Mouse (Mus musculus) kidney, postnatal 10 days (tissue): ENCODE results near the gene Ddx49.

ENCODE experiments used
- DNase-seq: peaks from one replicate; pipeline ENCODE4 v3.0.0; 2021; ENCODE audit warnings: mixed read lengths

Ddx49 gene

DNA sequence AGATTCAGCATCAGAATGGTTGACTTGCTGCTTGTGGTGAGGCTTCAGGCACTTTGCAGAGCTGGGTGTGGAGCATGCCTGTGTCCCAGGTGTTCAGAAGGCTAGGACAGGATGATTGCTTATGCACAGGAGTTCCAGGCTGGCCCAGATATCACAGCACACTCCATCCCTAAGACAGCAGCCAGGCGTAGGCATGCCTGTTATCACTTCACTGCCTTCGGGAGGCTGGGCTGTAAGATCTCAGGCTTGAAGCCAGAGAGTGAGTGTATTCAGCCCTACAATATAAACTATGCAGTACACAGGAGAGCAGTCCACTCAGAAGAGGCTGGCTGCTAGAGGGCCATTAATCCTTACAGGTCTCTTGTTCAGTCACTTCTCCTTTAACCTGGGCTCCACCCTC is 43.2 kb downstream of the Ddx49 start:
- DNase-seq: no peak

- no peak for DNase-seq
These were observed 43.7 kb downstream of the Ddx49 start for GRCm38 (mm10) chr8:70258600-70258999.

DNA sequence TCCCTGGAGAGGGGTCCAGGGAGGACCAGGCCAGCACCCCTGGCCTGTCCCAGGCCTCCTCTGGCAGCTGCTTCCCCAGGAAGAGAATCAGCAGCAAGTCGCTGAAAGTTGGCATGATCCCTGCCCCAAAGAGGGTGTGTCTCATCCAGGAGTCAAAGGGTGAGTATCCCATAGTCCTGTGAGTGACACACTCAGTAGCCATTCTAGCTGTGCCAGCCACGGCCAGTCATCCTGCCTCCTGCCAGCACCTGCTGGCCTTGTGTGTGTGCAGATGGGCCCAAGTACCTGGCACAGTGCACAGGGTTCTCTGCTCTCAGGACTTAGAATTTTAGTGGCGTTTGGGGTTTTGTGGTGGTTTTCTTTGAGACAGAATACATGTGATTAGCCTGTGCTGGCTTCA is 44.8 kb downstream of the Ddx49 start:
- no peak for DNase-seq

DNA sequence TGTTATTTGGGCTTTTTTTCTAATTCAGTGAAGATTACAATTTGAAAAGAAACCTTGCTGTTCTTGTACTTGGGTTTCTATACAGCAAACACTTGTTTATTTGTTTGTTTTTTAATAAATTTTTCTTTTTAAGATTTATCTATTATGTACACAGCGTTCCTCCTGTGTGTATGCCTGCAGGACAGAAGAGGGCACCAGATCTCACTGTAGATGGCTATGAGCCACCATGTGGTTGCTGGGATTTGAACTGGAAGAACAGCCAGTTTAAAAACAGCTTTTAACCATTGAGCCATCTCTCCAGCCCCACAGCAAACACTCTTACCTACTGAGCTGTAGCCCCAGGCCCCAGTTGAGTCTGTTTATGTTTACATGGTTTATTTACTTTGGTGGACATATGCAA is 47.7 kb downstream of the Ddx49 start:
- no peak for DNase-seq

DNA sequence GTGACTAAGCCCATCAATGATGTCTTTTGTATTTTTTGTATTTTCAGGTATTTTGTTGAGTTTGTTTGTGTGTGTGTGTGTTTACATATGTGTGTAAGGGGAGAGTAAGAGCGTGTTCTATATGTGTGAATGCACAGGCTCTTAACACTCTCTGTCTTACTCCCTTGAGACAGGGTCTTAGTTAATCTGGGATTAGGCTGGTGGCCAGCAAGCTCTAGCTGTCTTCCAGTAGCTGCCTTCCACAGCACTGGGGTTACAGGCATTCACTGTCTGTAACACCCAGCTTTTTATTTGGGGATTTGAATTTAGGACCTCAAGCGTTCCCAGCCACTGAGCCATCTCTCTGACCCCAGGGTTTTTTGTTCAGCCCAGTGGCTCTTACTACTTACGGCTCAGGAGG is 54.4 kb downstream of the Ddx49 start:
- no peak for DNase-seq

- no peak for DNase-seq
These were observed 55.7 kb downstream of the Ddx49 start for GRCm38 (mm10) chr8:70246622-70247021.
